Mouse (Mus musculus) midbrain, postnatal 0 days (tissue): ENCODE results near the gene Tulp1. TPM values are rescaled to one million over a fixed set of nuclear protein-coding genes. Genes with fewer than 3 reads are reported as not detected.

Experiments used
- ATAC-seq: fragments of 200-750 bp; cut with Nextera tagmentation; 2 replicates; pipeline ENCODE4 v1.8.0; 2017; ENCODE audit warnings: moderate number of reproducible peaks, mild to moderate bottlenecking, moderate TSS enrichment, moderate library complexity; ENCODE audit not compliant: low FRiP score
- DNase-seq: peaks from one replicate; pipeline ENCODE4 v3.0.0-alpha.2; 2015; ENCODE audit warnings: low spot score
- H3K27ac ChIP-seq: fragments of 300-500 bp; sonication (generic); 2 replicates; pipeline ENCODE4 v1.5.1; 2014; ENCODE audit warnings: low read depth, mild to moderate bottlenecking, low read length, mixed read lengths
- H3K27me3 ChIP-seq: fragments of 300-500 bp; sonication (generic); 2 replicates; pipeline ENCODE4 v1.6.1; 2014; ENCODE audit warnings: low read length, control low read depth, mixed read lengths; ENCODE audit not compliant: insufficient read depth
- H3K36me3 ChIP-seq: fragments of 300-500 bp; sonication (generic); 2 replicates; pipeline ENCODE4 v1.6.1; 2014; ENCODE audit warnings: low read length, control low read depth, mixed read lengths; ENCODE audit not compliant: insufficient read depth
- H3K4me1 ChIP-seq: fragments of 300-500 bp; sonication (generic); 2 replicates; pipeline ENCODE4 v1.6.1; 2014; ENCODE audit warnings: mild to moderate bottlenecking, control low read depth, antibody characterized with exemption, low read length, mixed read lengths; ENCODE audit not compliant: insufficient read depth
- H3K4me2 ChIP-seq: fragments of 300-500 bp; sonication (generic); 2 replicates; pipeline ENCODE4 v1.6.1; 2014; ENCODE audit warnings: low read depth, mild to moderate bottlenecking, low read length, mixed read lengths; ENCODE audit not compliant: poor library complexity, severe bottlenecking
- H3K4me3 ChIP-seq: fragments of 300-500 bp; sonication (generic); 2 replicates; pipeline ENCODE4 v1.5.1; 2014; ENCODE audit warnings: low read depth, mild to moderate bottlenecking, low read length, moderate library complexity
- H3K9ac ChIP-seq: fragments of 300-500 bp; sonication (generic); replicated peaks from 2 replicates; pipeline ENCODE4 v1.6.1; 2014; ENCODE audit warnings: mild to moderate bottlenecking, low read length, moderate library complexity, mixed read lengths; ENCODE audit not compliant: poor library complexity, severe bottlenecking
- H3K9me3 ChIP-seq: fragments of 300-500 bp; sonication (generic); 2 replicates; pipeline ENCODE4 v1.6.1; 2016; ENCODE audit warnings: low read length, control low read depth
- CTCF ChIP-seq: IDR thresholded peaks from 2 replicates; pipeline ENCODE4 v1.5.1; 2016; ENCODE audit warnings: antibody characterized with exemption, mild to moderate bottlenecking
- WGBS: fragments of 180-500 bp; shearing (Covaris S2); extraction: QIAGEN DNeasy Blood & Tissue Kit; methylation state at CpG from one replicate; pipeline ENCODE4 v1.1.7; 2014; 5-methylcytosine and 5-hydroxymethylcytosine counted together
- polyA plus RNA-seq: library from polyadenylated mRNA; unstranded; fragments of >200 nt; fragmentation: Nextera tagmentation; extraction: Ambion mirVana; gene quantifications from 2 replicates; pipeline ENCODE4 v1.2.1, GENCODE M21; 2015
- total RNA-seq: library from RNA; depleted of rRNA; stranded (reverse); fragments of >200 nt; gene quantifications from 2 replicates; pipeline ENCODE4 v1.2.3, GENCODE M21; 2014

The Tulp1 gene
- total and polyA plus RNA-seq, 2 experiments from 2014 or later: 1.0 to 1.1 TPM

DNA sequence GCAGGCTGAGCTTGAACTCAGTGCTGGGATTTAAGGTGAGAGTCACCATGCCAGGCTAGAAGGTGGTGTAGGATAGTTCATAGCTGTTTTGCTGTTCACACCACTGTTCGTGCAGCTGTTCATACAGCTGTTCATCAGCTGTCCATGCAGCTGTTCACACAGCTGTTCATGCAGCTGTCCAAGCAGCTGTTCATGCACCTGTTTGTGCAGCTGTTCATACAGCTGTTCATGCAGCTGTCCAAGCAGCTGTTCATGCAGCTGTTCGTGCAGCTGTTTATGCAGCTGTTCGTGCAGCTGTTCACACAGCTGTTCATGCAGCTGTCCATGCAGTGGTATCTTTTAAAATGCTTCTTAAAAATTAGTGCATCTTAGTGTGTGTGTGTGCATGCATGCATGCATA is 23.5 kb upstream of the Tulp1 start:
- no peak for ATAC-seq
- no peak for TF ChIP-seq CTCF
- Histone ChIP-seq H3K36me3 (no peaks in the 10 kb centered on the region), H3K4me2 (no peak overlapping the region), H3K4me3 (no peak overlapping the region), H3K4me1 (no peaks in the 10 kb centered on the region), H3K27ac (no peak overlapping the region), H3K9me3 (no peaks in the 10 kb centered on the region), H3K27me3 (0 out of 2 replicates have a peak, but pooled peaks cover 5% of the 10 kb centered on the region), H3K9ac (no peak overlapping the region)
- 86% methylated on average over 3 of the region's 3 CpGs for WGBS
- DNase-seq: no peak

DNA sequence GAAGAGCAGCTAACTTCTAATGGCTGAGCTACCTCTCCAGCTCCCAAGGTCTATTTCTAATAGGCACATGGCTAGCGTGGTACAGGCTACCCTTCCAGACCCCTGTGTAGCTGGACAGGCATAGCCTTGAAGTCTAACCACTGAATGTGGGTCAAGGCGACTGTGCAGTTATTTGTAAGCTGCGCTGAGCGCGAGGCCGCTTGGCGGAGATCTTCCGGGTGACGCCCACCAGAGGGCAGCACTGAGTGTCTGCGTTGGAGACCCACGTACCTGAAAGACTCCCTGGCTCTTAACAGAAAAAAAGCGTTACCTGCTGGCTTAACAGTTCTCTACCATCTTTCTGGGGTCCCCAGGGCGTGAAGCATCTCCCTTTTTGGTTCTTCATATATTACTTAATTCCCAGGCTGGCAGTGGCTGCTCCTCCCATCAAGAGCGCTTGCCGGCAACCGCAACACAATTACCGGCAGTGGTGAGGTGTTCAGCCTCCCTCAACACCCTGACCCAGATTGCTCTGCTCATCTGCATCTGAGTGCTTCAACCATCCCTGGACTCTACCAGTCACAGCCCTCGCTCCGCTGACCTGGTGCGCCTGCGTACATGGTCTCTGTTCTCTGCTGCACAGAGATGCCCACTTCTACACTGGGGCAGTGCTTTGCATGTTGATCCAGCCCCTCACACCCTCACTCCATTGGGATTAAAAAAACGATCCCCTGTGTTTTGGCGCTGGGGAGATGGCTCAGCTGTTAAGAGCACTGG is 21.3 kb upstream of the Tulp1 start:
- peak overlapping the region; percentile 46 for H3K4me2 ChIP-seq
- no peaks in the 10 kb centered on the region for H3K9me3 ChIP-seq
- H3K36me3 ChIP-seq: no peaks in the 10 kb centered on the region
- peak; percentile 93 for TF ChIP-seq CTCF
- ATAC-seq: peak; percentile 68; the same call in 1 of the 2 replicates
- H3K4me1 ChIP-seq: no peaks in the 10 kb centered on the region
- H3K9ac ChIP-seq: 0 out of 2 replicates have a peak overlapping the region, but pooled peaks have one; percentile 13
- WGBS: 7% methylated on average over 23 of the region's 23 CpGs
- DNase-seq: peak; percentile 86
- H3K27ac ChIP-seq: peak overlapping the region; percentile 32; the same call in 1 of the 2 replicates
- H3K4me3 ChIP-seq: peak overlapping the region; percentile 23
- 0 out of 2 replicates have a peak, but pooled peaks cover 5% of the 10 kb centered on the region for H3K27me3 ChIP-seq

DNA sequence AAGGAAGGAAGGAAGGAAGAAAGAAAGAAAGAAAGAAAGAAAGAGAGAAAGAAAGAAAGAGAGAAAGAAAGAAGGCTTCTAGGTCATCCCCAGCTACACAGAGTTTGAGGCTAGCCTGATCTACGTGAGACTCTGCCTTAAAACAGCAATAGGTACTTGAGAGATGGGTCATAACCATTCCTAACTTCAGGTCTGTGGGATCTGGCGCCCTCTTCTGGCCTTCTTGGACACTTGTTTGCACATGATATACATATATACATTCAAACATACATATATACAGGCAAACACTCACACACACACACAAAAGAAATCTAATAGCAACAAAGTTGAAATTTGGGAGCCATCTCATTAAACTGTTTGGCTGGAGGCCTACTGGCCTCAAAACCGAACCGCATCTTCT is 19.3 kb upstream of the Tulp1 start:
- no peaks in the 10 kb centered on the region for H3K9me3 ChIP-seq
- H3K27ac ChIP-seq: no peak overlapping the region
- no peaks in the 10 kb centered on the region for H3K36me3 ChIP-seq
- 0 out of 2 replicates have a peak, but pooled peaks cover 5% of the 10 kb centered on the region for H3K27me3 ChIP-seq
- H3K4me3 ChIP-seq: no peak overlapping the region
- TF ChIP-seq CTCF: peak; percentile 61
- H3K4me1 ChIP-seq: no peaks in the 10 kb centered on the region
- H3K4me2 ChIP-seq: no peak overlapping the region
- 62% methylated on average over 4 of the region's 4 CpGs for WGBS
- no peak overlapping the region for H3K9ac ChIP-seq
- DNase-seq (peak; percentile 19), ATAC-seq (no peak)

DNA sequence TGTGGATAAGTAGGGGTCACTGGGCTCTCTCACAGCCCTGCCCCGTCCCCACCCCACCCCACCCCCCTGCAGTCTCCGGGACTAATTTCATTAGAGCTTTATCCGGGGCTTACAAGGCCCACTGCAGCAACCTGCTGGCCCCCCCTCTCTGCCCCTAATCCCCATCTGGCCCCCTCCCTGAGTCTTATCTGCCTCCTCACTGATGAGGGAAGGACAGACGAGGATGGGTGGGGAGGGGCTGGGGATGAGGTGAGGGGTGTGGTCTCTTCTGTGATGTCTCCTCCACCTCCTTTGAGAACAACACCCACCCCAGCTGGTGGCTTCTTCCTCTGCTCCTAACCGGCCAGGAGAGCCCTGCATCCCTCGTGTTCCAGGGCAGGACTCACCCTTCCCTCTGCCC is 15.2 kb upstream of the Tulp1 start:
- H3K4me3 ChIP-seq: no peak overlapping the region
- no peak for ATAC-seq
- H3K4me1 ChIP-seq: no peaks in the 10 kb centered on the region
- no peak overlapping the region for H3K4me2 ChIP-seq
- no peaks in the 10 kb centered on the region for H3K36me3 ChIP-seq
- no peak for DNase-seq
- no peak overlapping the region for H3K9ac ChIP-seq
- peaks cover 13% of the 10 kb centered on the region; the same call in 1 of the 2 replicates for H3K27me3 ChIP-seq
- WGBS: 9% methylated on average over 6 of the region's 6 CpGs
- H3K9me3 ChIP-seq: no peaks in the 10 kb centered on the region
- no peak for TF ChIP-seq CTCF
- H3K27ac ChIP-seq: no peak overlapping the region

DNA sequence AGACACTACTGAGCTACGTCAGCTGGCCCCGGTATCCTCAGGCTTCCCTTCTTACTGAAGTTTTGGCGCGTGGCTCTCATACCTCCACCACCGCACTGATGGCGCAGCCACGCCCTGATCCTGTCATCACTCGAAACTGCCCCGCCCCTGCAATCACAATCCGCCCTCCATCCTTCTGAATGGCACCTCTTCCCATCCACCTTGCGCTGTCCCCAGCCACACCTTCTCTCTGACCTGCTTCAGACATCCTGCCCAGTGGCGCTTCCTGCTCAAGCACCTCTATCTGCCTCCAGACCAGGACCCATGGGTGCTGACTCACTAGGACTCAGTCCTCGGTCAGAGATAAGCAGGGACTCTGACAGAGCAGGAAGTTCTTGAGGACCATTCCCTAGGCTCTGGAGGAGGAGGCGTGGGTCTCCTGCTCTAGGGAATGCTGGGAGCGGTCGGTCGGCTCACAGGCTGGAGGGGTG is 10.6 kb upstream of the Tulp1 start:
- Histone ChIP-seq H3K4me2 (no peak overlapping the region), H3K9me3 (no peaks in the 10 kb centered on the region), H3K4me3 (no peak overlapping the region), H3K27ac (no peak overlapping the region), H3K36me3 (no peaks in the 10 kb centered on the region), H3K27me3 (peaks cover 28% of the 10 kb centered on the region; the same call in 1 of the 2 replicates), H3K9ac (no peak overlapping the region), H3K4me1 (no peaks in the 10 kb centered on the region)
- 23% methylated on average over 17 of the region's 17 CpGs for WGBS
- TF ChIP-seq CTCF: no peak
- ATAC-seq (no peak), DNase-seq (no peak)

DNA sequence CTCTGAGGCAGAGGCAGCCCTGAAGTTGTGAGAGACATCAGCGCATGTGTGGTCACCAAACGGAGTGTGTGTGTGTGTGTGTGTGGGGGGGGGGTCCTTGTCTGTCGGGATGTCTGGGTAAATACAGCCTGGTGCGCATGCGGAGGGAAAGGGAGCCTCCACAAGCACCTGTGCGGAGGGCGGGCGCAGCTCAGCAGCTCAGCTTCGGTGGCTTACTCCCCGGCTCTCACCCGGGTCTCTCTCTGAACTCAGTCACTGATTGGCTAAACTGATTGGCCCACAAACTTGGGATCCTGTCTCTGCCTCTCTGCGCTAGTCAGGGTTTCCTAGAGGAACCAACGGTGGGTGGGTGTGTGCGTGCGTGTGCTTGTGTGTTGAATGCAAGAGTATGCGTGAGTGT is 9.5 kb upstream of the Tulp1 start:
- no peaks in the 10 kb centered on the region for H3K9me3 ChIP-seq
- H3K4me1 ChIP-seq: no peaks in the 10 kb centered on the region
- H3K27me3 ChIP-seq: peaks cover 28% of the 10 kb centered on the region; the same call in 1 of the 2 replicates
- H3K4me2 ChIP-seq: peak overlapping the region; percentile 26
- TF ChIP-seq CTCF: no peak
- ATAC-seq (no peak), DNase-seq (no peak)
- H3K4me3 ChIP-seq: no peak overlapping the region
- H3K27ac ChIP-seq: no peak overlapping the region
- no peak overlapping the region for H3K9ac ChIP-seq
- 15% methylated on average over 15 of the region's 16 CpGs for WGBS
- no peaks in the 10 kb centered on the region for H3K36me3 ChIP-seq
